Mouse (Mus musculus) brain, embryonic 14.5 days (tissue): ENCODE measurements at regions not wholly inside any gene's neighbourhood (a gene's known extent, or its start where the extent isn't known, plus 50 kb on each side); places are given as distances from the start of the nearest gene placed in this dataset.

Experiments
- DNase-seq: peaks from one replicate; pipeline ENCODE4 v3.0.0-alpha.2; 2011; ENCODE audit warnings: low read depth
- CTCF ChIP-seq: fragments of 200-500 bp; IDR thresholded peaks from 2 replicates; pipeline ENCODE4 v1.5.1; 2012; ENCODE audit warnings: inconsistent platforms, mild to moderate bottlenecking, moderate library complexity, borderline replicate concordance; ENCODE audit not compliant: insufficient read depth, insufficient read length; ENCODE audit errors: extremely low read depth
- POLR2A ChIP-seq: fragments of 200-500 bp; IDR thresholded peaks from 2 replicates; pipeline ENCODE4 v1.6.1; 2012; ENCODE audit warnings: mild to moderate bottlenecking, inconsistent platforms, borderline replicate concordance; ENCODE audit not compliant: poor library complexity, insufficient read depth, insufficient read length, severe bottlenecking; ENCODE audit errors: extremely low read depth

- no peak for DNase-seq
- TF ChIP-seq POLR2A, result no peak
- TF ChIP-seq CTCF, result no peak
Observed at GRCm38 (mm10) chr6:16165012-16165411, 444.6 kb downstream of the Mdfic start.

DNA sequence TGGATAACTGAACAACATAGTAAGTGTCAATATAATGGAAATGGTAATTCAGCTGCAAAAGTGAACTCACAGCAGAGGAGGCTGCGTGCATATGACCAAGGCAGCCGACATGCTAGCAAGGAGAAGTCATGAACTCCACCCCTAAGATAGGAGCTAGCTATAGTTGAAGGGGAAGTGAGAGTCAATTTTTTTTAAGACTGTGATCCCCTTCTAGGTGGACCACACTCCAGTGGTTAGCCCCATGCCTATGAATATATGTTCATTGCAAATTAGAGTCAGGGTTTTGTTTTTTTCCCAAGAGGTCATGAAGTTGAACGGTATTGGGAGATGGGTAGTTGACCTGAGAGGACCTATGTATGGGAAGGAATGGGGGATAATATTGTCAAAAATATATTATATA is 451.4 kb downstream of the Mdfic start:
- no peak for DNase-seq
- no peak for TF ChIP-seq POLR2A
- no peak for TF ChIP-seq CTCF

DNA sequence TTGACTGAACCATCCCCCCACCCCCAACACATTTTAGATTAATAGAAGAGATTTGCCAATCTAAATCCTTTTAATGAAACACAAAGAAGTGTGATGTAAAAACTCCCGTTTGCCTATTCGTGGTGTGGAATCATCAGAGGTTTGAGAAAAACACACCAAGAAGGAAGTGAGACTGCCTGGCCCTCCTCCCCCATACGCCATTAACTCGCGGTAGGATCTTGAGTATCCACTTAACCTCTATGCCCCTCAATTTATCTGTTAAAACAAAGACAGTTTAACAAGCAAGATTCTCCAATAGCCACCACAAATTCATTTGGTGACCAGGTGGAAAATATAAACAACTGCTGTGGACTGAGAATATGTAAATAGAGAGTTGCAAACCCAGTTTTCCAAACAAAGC is 456.9 kb downstream of the Mdfic start:
- TF ChIP-seq POLR2A, result no peak
- no peak for TF ChIP-seq CTCF
- peak; percentile 25 for DNase-seq

GRCm38 (mm10) chr6:16187983-16188550 is 467.6 kb downstream of the Mdfic start:
- DNase-seq, result peak; percentile 37

GRCm38 (mm10) chr6:16212975-16213374 is 492.5 kb downstream of the Mdfic start:
- DNase-seq, result peak; percentile 87
- no peak for TF ChIP-seq POLR2A
- no peak for TF ChIP-seq CTCF

More at GRCm38 (mm10) chr6:16187983-16188550, 467.6 kb downstream of the Mdfic start:
- TF ChIP-seq POLR2A, result no peak
- TF ChIP-seq CTCF, result no peak

- TF ChIP-seq CTCF, result no peak
- no peak for TF ChIP-seq POLR2A
- peak; percentile 32 for DNase-seq
Observed at GRCm38 (mm10) chr6:16213635-16214034, 493.2 kb downstream of the Mdfic start.

DNA sequence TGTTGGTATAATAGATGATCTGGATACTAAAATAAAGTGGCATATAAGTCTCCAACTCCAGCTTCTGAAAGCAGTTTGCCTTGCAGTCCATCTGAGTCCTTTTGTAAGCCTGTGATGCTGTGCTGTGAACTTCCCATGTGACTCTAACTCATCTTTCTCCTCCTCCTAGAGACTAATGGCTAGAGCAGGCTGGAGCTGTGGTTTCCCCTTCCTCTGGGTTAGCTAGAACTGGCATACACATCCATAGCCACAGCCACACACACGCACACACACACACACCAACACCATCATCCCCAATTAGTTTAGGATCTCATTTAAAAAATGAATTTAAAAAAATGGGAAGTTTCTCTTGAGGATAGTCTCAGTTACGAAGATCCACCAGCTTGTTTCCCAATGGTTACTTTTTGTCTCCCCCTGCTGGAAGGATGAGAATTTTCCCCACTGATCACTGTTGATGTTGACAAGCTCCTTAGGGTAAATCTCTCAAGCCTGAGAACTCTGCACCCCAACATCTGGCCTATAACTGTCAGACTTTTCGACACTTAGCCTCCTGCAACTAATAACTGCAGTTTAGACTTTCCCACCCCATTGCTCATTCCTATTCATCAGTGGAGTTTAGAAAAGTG is 500.7 kb downstream of the Mdfic start:
- TF ChIP-seq CTCF, result peak; percentile 51; the same call in 1 of the 2 replicates
- TF ChIP-seq POLR2A, result no peak
- DNase-seq, result peak; percentile 71
